Mouse (Mus musculus) mouse embryonic stem cell (cell line): ENCODE measurements at regions not wholly inside any gene's neighbourhood (a gene's known extent, or its start where the extent isn't known, plus 50 kb on each side); places are given as distances from the start of the nearest gene placed in this dataset.

Source experiments
- in situ Hi-C, 2 experiments: fragments of 300-500 bp; cut with MboI; formaldehyde crosslinking; loops; 1 replicate in 1 of 2; 3 replicates in 1 of 2; pipeline ENCODE4 v1.14.3; 2019 to 2020; ENCODE audit warnings: low sequenced_read_pairs in 2 of 2, low pct_unique_long_range_greater_than_20kb in 1 of 2, mixed read lengths in 1 of 2; ENCODE audit not compliant: unreplicated experiment in 1 of 2

GRCm38 (mm10) chr1:166576651-166577050 lies 70.8 kb downstream of the Gm4847 start:
- in situ Hi-C loops, result loop anchor here in 1 of 2 experiments (25.0 kb wide), 2 partner anchors 186 to 239 kb away; no protein-coding TSS in a partner anchor

- in situ Hi-C loops, result no loop called here
These were observed 74.4 kb upstream of the Gm4846 start for GRCm38 (mm10) chr1:166571776-166572175.
